Mouse (Mus musculus) urinary bladder, adult 18-20 months (tissue): Measurements from ENCODE around the gene Stil.
"Not testable (repeated sequence)": the region's sequence is repeated elsewhere in the genome, so short reads cannot be mapped to it uniquely, and the experiment has no call there.

Experiments used
- DNase-seq, 2 experiments: peaks; one replicate each; pipeline ENCODE4 v3.0.0; 2022; ENCODE audit warnings: low spot score in 2 of 2, mixed read lengths in 2 of 2

The Stil gene

GRCm38 (mm10) chr4:114999773-115000428 is at the start of gene Stil:
Stil (plus strand) TSS chr4:115000159.
- peak; percentile 94 to 96 for DNase-seq

- no peak for DNase-seq
Observed at GRCm38 (mm10) chr4:114953172-114953571, 46.8 kb upstream of the Stil start.

DNA sequence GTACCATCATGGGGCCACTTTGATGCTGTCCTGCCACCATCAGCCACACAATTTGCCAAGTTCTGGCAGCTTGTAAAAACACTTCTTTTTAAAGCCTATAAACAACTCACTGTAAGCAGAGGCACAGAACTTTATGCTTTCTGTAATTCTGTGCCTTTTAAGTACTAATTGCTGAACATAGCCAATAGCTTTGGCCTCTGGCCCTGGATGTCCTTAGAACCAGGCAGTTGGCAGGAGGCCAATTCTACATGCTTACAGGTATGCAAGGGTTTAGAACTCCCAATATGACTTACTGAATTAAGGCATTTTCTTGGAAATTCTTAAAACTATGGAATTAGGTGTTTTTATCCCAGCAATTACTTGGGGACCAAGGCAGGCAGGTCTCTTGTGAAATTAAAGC is 42.6 kb upstream of the Stil start:
- no peak for DNase-seq

- no peak for DNase-seq
Observed at GRCm38 (mm10) chr4:114958231-114958630, 41.7 kb upstream of the Stil start.

GRCm38 (mm10) chr4:114958786-114959185 is 41.2 kb upstream of the Stil start:
- no peak for DNase-seq

DNA sequence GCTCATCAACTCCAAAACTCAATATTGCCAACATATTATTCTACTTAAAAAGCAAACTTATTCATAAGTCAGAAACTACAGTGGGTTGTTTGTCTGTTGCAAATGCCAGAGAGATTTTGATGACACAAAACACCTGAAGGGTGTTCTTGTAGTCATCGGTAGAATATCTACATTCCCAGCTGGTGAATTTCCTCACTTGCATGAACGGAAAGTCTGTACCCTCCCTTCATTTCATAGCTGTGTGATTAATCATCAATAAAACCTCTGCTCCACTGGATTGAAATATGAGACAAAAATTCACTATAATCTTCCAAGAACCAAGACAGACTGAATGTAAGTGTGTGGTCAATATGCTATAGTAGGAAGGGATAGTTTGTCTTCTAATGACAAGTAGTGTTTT is 40.4 kb upstream of the Stil start:
- DNase-seq = no peak

- DNase-seq = not testable (repeated sequence)
Observed at GRCm38 (mm10) chr4:114960881-114961280, 39.1 kb upstream of the Stil start.

DNA sequence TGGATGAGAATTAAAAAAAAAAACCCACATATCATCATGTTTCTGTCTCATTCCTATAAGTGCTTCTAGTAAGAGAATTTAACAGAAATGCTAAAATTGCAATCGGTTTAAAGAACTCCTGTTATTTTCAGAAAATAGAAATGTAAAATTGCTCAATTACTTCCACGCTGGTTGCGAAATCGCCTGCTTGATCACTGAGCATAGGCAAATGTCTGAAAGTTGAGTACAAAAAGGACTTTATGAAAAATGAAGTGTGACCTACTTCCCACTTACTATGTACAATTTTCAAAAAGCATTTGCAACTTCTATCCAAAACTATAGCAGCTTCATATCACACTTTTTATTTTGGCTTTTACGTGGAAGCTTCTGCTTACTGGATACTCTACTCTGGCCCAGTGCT is 29.2 kb upstream of the Stil start:
- DNase-seq = no peak

DNA sequence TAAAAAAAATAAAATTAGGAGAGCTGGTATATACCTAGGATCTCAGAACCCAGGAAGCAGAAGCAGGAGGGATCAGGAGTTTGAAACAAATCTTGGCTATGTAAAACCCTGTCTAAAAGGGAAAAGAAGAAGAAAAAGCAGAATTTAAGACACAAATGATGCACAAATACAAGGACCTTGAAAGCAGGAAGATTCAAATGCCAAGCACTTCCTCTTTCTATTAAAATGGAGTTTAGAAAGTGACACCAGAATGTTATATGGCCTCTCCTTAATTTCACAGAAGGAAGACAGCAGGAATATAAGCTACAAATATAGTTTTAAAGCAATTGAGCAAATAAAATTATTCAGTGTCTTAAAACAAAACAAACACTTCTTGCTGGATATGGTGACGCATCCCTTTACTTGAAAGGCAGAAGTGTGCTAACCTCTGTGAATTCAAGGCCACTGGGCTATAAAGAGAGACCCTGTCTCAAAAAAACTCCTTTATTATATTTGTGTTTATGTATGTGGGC is 26.7 kb upstream of the Stil start:
- DNase-seq = no peak

GRCm38 (mm10) chr4:114982619-114983018 is 17.3 kb upstream of the Stil start:
- DNase-seq = no peak

DNA sequence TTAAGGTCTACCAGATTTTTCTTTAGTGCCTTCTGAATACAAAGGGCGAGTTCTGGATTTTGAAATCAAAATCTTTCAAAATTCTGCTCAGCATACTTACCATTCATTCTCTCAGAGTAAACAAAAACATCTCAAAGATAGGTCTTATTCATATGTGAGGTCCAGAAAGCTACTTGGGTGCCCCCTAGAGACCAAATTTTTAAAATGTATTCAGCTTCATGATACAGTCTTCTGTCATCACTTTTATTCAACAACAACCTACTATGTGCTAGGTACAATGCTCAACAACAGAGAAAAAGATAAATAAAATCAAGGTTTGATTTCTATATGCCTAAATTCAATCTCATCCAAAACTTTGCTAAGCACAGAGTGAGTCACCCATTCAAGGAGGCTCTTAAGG is 16.9 kb upstream of the Stil start:
- no peak for DNase-seq

- DNase-seq = no peak
Observed at GRCm38 (mm10) chr4:114986211-114986590, 13.8 kb upstream of the Stil start.

DNA sequence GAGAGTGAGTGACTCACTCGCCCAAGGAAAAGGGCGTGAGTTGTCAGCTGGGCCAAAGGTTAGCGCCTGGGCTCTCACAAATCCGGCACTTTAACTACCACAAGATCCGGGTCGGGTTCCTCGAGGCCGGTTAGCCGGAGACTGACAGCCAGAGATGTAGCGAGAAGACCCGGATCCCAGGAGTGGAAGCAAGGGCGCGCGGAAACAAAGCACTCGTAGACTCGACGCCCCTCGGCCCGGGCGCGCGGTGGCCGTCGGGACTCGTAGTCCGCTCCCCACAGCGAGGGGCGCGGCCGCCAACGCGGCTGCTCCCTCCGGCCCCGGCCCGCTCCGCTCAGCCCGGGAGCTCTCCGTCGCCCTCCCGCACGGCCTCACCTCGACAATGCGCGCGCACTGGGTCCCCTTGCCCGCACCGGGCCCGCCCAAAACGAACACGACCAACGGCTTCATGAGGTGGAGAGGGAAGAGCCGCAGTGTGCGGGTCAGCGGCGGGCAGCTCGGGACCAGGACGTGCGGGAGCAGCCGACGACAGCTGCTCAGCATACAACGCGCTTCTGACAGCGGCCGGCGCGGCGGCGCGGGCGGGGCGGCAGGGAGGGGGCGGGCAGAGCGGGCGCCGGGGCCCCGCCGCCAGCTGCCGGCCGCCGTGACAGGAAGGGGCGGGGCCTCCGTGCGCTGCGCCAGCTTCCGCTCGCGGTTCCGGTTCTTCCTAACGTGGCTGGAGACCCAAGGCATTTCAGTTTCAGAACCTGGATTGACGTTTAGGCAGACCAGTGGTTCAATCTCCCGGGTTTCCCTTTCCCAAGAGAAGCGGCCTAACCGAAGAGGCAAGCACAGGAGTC is 13.1 kb upstream of the Stil start, which contains the start of gene Cmpk1:
Gene Cmpk1, minus strand, starts transcription at position 651 of the 842 bp plus-strand sequence.
- peak; percentile 73 to 74 for DNase-seq

- no peak for DNase-seq
Observed at GRCm38 (mm10) chr4:114994218-114994617, 5.7 kb upstream of the Stil start.

GRCm38 (mm10) chr4:114997051-114997450 is 2.9 kb upstream of the Stil start:
- DNase-seq = no peak

GRCm38 (mm10) chr4:114999445-114999772 is 550 bp upstream of the Stil start:
- DNase-seq = peak in 1 of 2 experiments; percentile 52

DNA sequence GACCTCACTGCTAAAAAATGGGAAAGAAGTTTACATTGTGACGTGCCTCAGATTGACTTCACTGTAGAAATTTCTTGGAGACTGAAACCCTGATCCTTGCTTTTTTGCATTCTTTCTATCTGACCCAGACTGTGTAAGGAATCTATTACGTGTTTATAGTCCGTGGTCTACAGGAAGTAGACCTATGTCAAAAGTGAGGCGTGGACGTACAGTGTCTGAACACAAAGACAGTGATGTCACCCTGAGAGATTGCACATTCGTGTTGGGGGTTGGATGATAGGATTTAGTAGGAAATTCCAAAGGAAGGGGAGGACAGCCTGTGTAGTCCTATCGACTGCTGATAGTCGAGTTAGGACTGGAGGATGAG is 453 bp downstream of the Stil start:
- no peak for DNase-seq

- DNase-seq = no peak
Observed at GRCm38 (mm10) chr4:115014276-115014675, 14.3 kb downstream of the Stil start.

- no peak for DNase-seq
Observed at GRCm38 (mm10) chr4:115019997-115020396, 20.0 kb downstream of the Stil start.

DNA sequence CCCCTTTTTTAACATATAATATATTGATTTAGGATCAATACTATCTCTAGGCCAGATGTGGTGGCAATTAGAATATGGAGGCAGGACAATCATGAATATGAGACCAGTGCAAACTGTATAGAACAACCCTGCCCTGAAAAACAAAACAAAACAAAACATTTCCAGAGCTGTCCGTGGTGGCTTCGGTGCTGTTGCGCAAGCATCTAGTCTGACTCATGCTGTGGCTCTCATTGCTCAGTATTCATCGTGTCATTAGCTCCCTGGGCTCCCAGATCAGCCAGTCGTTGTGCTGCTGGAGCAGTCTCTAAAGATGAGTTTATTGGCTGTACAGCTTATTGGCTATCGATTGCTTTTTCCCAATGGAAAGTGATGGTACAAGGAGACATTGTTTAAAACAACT is 35.1 kb downstream of the Stil start:
- DNase-seq = no peak

GRCm38 (mm10) chr4:115038242-115038641 is 38.3 kb downstream of the Stil start:
- DNase-seq = peak in 1 of 2 experiments; percentile 20

DNA sequence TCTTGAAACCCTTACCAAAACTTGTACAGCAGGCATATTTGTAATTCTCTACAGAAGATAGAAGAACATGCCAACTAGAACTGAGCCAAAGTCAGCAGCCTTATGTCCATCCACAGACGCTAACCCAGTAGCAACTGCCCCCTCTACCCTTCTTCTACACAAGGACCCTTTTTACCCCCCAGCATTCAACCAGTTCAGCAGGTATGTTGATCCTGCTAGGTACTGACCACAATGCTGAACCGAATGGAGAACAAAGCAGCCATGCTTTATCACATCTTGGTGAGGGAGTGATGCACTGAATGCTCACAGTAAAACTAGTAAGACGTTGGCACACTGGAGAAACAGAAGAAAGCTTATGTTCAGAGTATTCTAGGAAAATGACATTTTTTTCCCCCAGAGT is 45.7 kb downstream of the Stil start:
- no peak for DNase-seq

- DNase-seq = peak in 1 of 2 experiments; percentile 18
Observed at GRCm38 (mm10) chr4:115047750-115048149, 47.8 kb downstream of the Stil start.
